Mouse (Mus musculus): ENCODE data around the gene Ap5m1.

GRCm38 (mm10) chr14:49063838-49064237, 2.1 kb upstream of the Ap5m1 start:
- TF ChIP-seq POLR2AphosphoS5 (IDR thresholded peaks at IDR 0.05; ENCODE audit: insufficient replicate concordance, low read depth, low read length) (no peak), GATA1 (IDR thresholded peaks at IDR 0.05; ENCODE audit: borderline replicate concordance, low read length) (no peak), CTCF (IDR thresholded peaks at IDR 0.05; ENCODE audit: low read depth, low read length) (no peak), GATA2 (IDR thresholded peaks at IDR 0.05; ENCODE audit: borderline replicate concordance, low read depth, low read length) (no peak), TAL1 (conservative IDR thresholded peaks at IDR 0.05; ENCODE audit: low read depth, low read length) (no peak)
